Comparison of ENCODE assay signal across 11 mouse cellular contexts in genomic region chr5:24747533-24747932, GRCm38 (mm10). TPM values are rescaled to one million over a fixed set of nuclear protein-coding genes. Genes with fewer than 3 reads are reported as not detected.
DNase-seq lines count a peak whose midpoint lies in the region; ATAC-seq lines count a peak whose summit lies in the region.
"Had no signal": no experiment of that assay in that cellular context is flagged by ENCODE, and none has a peak within 500 bp of the region (broad histone marks: within the 10 kb centered on the region; RNA-seq: fewer than 3 reads in every experiment).

No protein-coding gene starts in this region.

- H3K27me3 ChIP-seq in hindbrain, embryonic 13.5 days, result no peaks in the 10 kb centered on the region
- H3K27me3 ChIP-seq in hindbrain, embryonic 12.5 days, result no peaks in the 10 kb centered on the region
- H3K27me3 ChIP-seq in limb, embryonic 10.5 days (ENCODE audit: low read depth, poor library complexity, severe bottlenecking), result no peaks in the 10 kb centered on the region
- no peaks in the 10 kb centered on the region for H3K27me3 ChIP-seq in liver, embryonic 11.5 days (replicated peaks; ENCODE audit: control insufficient read depth, insufficient read depth, low read length)

- no peak for ATAC-seq in hindbrain, embryonic 13.5 days (ENCODE audit: low FRiP score)
- ATAC-seq in hindbrain, embryonic 12.5 days (ENCODE audit: low FRiP score), result no peak
- no peak for ATAC-seq in liver, embryonic 11.5 days (replicated peaks; ENCODE audit: low FRiP score)

- peaks cover 33% of the 10 kb centered on the region for H3K4me1 ChIP-seq in hindbrain, embryonic 13.5 days (replicated peaks)
- H3K4me1 ChIP-seq in hindbrain, embryonic 12.5 days, result peaks cover 30% of the 10 kb centered on the region
- H3K4me1 ChIP-seq in limb, embryonic 10.5 days, result peaks cover 48% of the 10 kb centered on the region
- peaks cover 24% of the 10 kb centered on the region for H3K4me1 ChIP-seq in liver, embryonic 11.5 days (replicated peaks; ENCODE audit: control insufficient read depth, insufficient read depth, low read length)

- no peak overlapping the region for H3K4me3 ChIP-seq in hindbrain, embryonic 13.5 days
- no peak overlapping the region for H3K4me3 ChIP-seq in hindbrain, embryonic 12.5 days
- H3K4me3 ChIP-seq in limb, embryonic 10.5 days, result no peak overlapping the region
- H3K4me3 ChIP-seq in liver, embryonic 11.5 days (ENCODE audit: low read depth, low read length), result no peak overlapping the region

- no peak overlapping the region for H3K27ac ChIP-seq in hindbrain, embryonic 13.5 days
- H3K27ac ChIP-seq in hindbrain, embryonic 12.5 days, result no peak overlapping the region
- peak overlapping the region; percentile 42 for H3K27ac ChIP-seq in limb, embryonic 10.5 days
- H3K27ac ChIP-seq in liver, embryonic 11.5 days (ENCODE audit: low read depth, low read length), result no peak overlapping the region

- H3K9ac ChIP-seq in hindbrain, embryonic 13.5 days, result peak overlapping the region; percentile 39; the same call in 1 of the 2 replicates
- H3K9ac ChIP-seq in hindbrain, embryonic 12.5 days, result no peak overlapping the region; the same call in 1 of the 2 replicates
- no peak overlapping the region for H3K9ac ChIP-seq in liver, embryonic 11.5 days (ENCODE audit: low read depth, low read length)

- no peaks in the 10 kb centered on the region for H3K9me3 ChIP-seq in hindbrain, embryonic 13.5 days
- no peaks in the 10 kb centered on the region for H3K9me3 ChIP-seq in hindbrain, embryonic 12.5 days (replicated peaks)
- H3K9me3 ChIP-seq in limb, embryonic 10.5 days (replicated peaks), result no peaks in the 10 kb centered on the region
- H3K9me3 ChIP-seq in liver, embryonic 11.5 days (ENCODE audit: control insufficient read depth, low read length), result no peaks in the 10 kb centered on the region

- WGBS in hindbrain, embryonic 13.5 days, result 17% methylated on average over 6 of the region's 6 CpGs
- WGBS in hindbrain, embryonic 12.5 days, result 13% methylated on average over 6 of the region's 6 CpGs
- WGBS in limb, embryonic 10.5 days, result 8% methylated on average over 6 of the region's 6 CpGs
- 21% methylated on average over 6 of the region's 6 CpGs for WGBS in liver, embryonic 11.5 days

- no peak overlapping the region for H3K4me2 ChIP-seq in hindbrain, embryonic 13.5 days
- no peak overlapping the region for H3K4me2 ChIP-seq in hindbrain, embryonic 12.5 days (replicated peaks)
- no peak overlapping the region for H3K4me2 ChIP-seq in liver, embryonic 11.5 days

- no peaks in the 10 kb centered on the region for H3K36me3 ChIP-seq in hindbrain, embryonic 13.5 days
- H3K36me3 ChIP-seq in hindbrain, embryonic 12.5 days, result no peaks in the 10 kb centered on the region
- no peaks in the 10 kb centered on the region for H3K36me3 ChIP-seq in limb, embryonic 10.5 days
- H3K36me3 ChIP-seq in liver, embryonic 11.5 days (ENCODE audit: control insufficient read depth, insufficient read depth, low read length), result no peaks in the 10 kb centered on the region

- peak; percentile 5 for DNase-seq in urinary bladder, postnatal 10 days (ENCODE audit: low spot score)
- no peak for DNase-seq in urinary bladder, postnatal 14 days (ENCODE audit: low spot score)
- no peak for DNase-seq in limb, embryonic 10.5 days (ENCODE audit: low spot score)
- DNase-seq in liver, embryonic 11.5 days (ENCODE audit: low spot score), result no peak
- DNase-seq in testis, postnatal 14 days (ENCODE audit: low spot score), result no peak
- DNase-seq: cerebellum, postnatal 25 days; liver; lung, postnatal 14 days; right cerebral cortex, adult 18-20 months had no signal

RNA-seq across cellular contexts. Expression of gene Crygn, which starts 10.3 kb away (rescaled TPM):
- 1.0 and 2.1 TPM in 2 replicates for polyA plus RNA-seq in hindbrain, embryonic 13.5 days (2015; fragmentation: Nextera tagmentation; extraction: Ambion mirVana)
- polyA plus RNA-seq in hindbrain, embryonic 12.5 days (2016; fragmentation: Nextera tagmentation; extraction: Ambion mirVana), result 4.7 TPM in 1 of 2 replicates, not detected in the other
- polyA plus RNA-seq in limb, embryonic 10.5 days (2016; fragmentation: Nextera tagmentation; extraction: Ambion mirVana), result 0.79 and 1.1 TPM in 2 replicates
- not detected in 2 replicates for polyA plus RNA-seq in liver, embryonic 11.5 days (2014; fragmentation: Nextera tagmentation; extraction: Ambion mirVana)

RNA-seq across cellular contexts. Expression of gene Wdr86, which starts 17.0 kb away (rescaled TPM):
- polyA plus RNA-seq in hindbrain, embryonic 13.5 days (2015; fragmentation: Nextera tagmentation; extraction: Ambion mirVana), result 7.0 and 8.0 TPM in 2 replicates
- polyA plus RNA-seq in hindbrain, embryonic 12.5 days (2016; fragmentation: Nextera tagmentation; extraction: Ambion mirVana), result 17.7 and 21.0 TPM in 2 replicates
- polyA plus RNA-seq in limb, embryonic 10.5 days (2016; fragmentation: Nextera tagmentation; extraction: Ambion mirVana), result 28.7 and 41.7 TPM in 2 replicates
- polyA plus RNA-seq in liver, embryonic 11.5 days (2014; fragmentation: Nextera tagmentation; extraction: Ambion mirVana), result 9.8 and 11.2 TPM in 2 replicates
